Mouse (Mus musculus) urinary bladder, postnatal 25 days (tissue): ENCODE measurements around the gene Zdhhc12.
A peak's percentile ranks its signal among the peaks of the same experiment; 100 is the strongest.

ENCODE experiments used
- DNase-seq: peaks from one replicate; pipeline ENCODE4 v3.0.0; 2022; ENCODE audit warnings: low spot score

Zdhhc12 gene

GRCm38 (mm10) chr2:30100214-30100613, 6.8 kb upstream of the Zdhhc12 start:
- DNase-seq, result no peak

GRCm38 (mm10) chr2:30095882-30096527, 2.6 kb upstream of the Zdhhc12 start:
- DNase-seq, result peak; percentile 52

GRCm38 (mm10) chr2:30094208-30094588, 750 bp upstream of the Zdhhc12 start:
- peak; percentile 8 for DNase-seq

GRCm38 (mm10) chr2:30092280-30092918, 1.0 kb downstream of the Zdhhc12 start:
- no peak for DNase-seq

- no peak for DNase-seq
Measured at GRCm38 (mm10) chr2:30091521-30091920, 1.9 kb downstream of the Zdhhc12 start.

- DNase-seq, result no peak
Measured at GRCm38 (mm10) chr2:30087310-30087709, 6.1 kb downstream of the Zdhhc12 start.

- DNase-seq, result no peak
Measured at GRCm38 (mm10) chr2:30084632-30085031, 8.8 kb downstream of the Zdhhc12 start.

GRCm38 (mm10) chr2:30084113-30084512, 9.3 kb downstream of the Zdhhc12 start:
- no peak for DNase-seq

GRCm38 (mm10) chr2:30080181-30080800, 13.2 kb downstream of the Zdhhc12 start:
- DNase-seq, result no peak

- no peak for DNase-seq
Measured at GRCm38 (mm10) chr2:30078760-30079159, 14.7 kb downstream of the Zdhhc12 start.

- no peak for DNase-seq
Measured at GRCm38 (mm10) chr2:30078349-30078712, 15.1 kb downstream of the Zdhhc12 start.

GRCm38 (mm10) chr2:30077502-30078348, 15.7 kb downstream of the Zdhhc12 start, which contains the start of gene Pkn3:
Gene Pkn3, plus strand, starts transcription at chr2:30077684.
- DNase-seq, result peak; percentile 88

GRCm38 (mm10) chr2:30076959-30077358, 16.5 kb downstream of the Zdhhc12 start:
- no peak for DNase-seq

- DNase-seq, result no peak
Measured at GRCm38 (mm10) chr2:30076439-30076838, 17.0 kb downstream of the Zdhhc12 start.

- DNase-seq, result no peak
Measured at GRCm38 (mm10) chr2:30075625-30076024, 17.8 kb downstream of the Zdhhc12 start.

GRCm38 (mm10) chr2:30073285-30073684, 20.2 kb downstream of the Zdhhc12 start:
- DNase-seq, result no peak

- DNase-seq, result no peak
Measured at GRCm38 (mm10) chr2:30072875-30073274, 20.6 kb downstream of the Zdhhc12 start.

GRCm38 (mm10) chr2:30067962-30068361, 25.5 kb downstream of the Zdhhc12 start:
- DNase-seq, result no peak

GRCm38 (mm10) chr2:30067031-30067888, 26.2 kb downstream of the Zdhhc12 start:
- peak; percentile 39 for DNase-seq

GRCm38 (mm10) chr2:30066046-30066901, 27.2 kb downstream of the Zdhhc12 start:
- DNase-seq, result peak; percentile 94
